ENCODE assay signal across 12 mouse cellular contexts in the genomic region with DNA sequence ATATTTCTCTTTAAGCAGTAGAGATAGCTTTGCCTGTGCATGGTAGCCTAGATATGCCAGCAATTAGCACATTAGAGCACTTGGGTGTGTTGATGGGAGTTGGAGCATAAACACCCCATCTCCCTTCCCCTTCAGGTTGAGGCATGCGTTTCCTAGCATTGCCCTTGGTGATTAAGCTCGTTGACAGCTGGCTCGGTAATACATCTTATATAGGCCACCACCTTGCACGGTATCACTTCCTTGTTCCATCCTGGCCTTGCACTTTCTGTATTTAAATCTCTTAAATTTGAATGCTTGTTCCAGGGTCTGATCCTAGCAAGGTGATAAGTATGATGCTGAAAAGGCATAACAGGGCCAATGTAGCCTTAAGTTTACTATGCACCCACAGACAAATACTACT.
"Had no signal": no experiment of that assay in that cellular context is flagged by ENCODE, and none has a peak within 500 bp of the region (broad histone marks: within the 10 kb centered on the region; RNA-seq: fewer than 3 reads in every experiment).

No protein-coding gene starts in this region.

- H3K9me3 ChIP-seq: midbrain, embryonic 13.5 days; midbrain, embryonic 15.5 days; neural tube, embryonic 12.5 days; stomach, embryonic 15.5 days had no signal

- H3K27me3 ChIP-seq: midbrain, embryonic 13.5 days; midbrain, embryonic 15.5 days; neural tube, embryonic 12.5 days; stomach, embryonic 15.5 days had no signal

- DNase-seq: lung, adult 18-20 months; lung, embryonic 14.5 days; lung, postnatal 10 days; lung, postnatal 4 days; right cerebral cortex, postnatal 14 days; thymus, adult 2 months; thymus, postnatal 25 days; thymus, postnatal 4 days had no signal

- H3K36me3 ChIP-seq: midbrain, embryonic 13.5 days; midbrain, embryonic 15.5 days; neural tube, embryonic 12.5 days; stomach, embryonic 15.5 days had no signal

- H3K4me1 ChIP-seq: midbrain, embryonic 15.5 days; stomach, embryonic 15.5 days had no signal

- H3K4me3 ChIP-seq: midbrain, embryonic 13.5 days; midbrain, embryonic 15.5 days; neural tube, embryonic 12.5 days; stomach, embryonic 15.5 days had no signal

- ATAC-seq: midbrain, embryonic 13.5 days; midbrain, embryonic 15.5 days had no signal
